Mouse (Mus musculus): Measurements from ENCODE around the gene Dclre1c. TPM values are rescaled to one million over a fixed set of nuclear protein-coding genes. Genes with fewer than 3 reads are reported as not detected.

The Dclre1c gene
- polyA plus RNA-seq, 1 experiment from 2014 or later = 7.5 TPM

DNA sequence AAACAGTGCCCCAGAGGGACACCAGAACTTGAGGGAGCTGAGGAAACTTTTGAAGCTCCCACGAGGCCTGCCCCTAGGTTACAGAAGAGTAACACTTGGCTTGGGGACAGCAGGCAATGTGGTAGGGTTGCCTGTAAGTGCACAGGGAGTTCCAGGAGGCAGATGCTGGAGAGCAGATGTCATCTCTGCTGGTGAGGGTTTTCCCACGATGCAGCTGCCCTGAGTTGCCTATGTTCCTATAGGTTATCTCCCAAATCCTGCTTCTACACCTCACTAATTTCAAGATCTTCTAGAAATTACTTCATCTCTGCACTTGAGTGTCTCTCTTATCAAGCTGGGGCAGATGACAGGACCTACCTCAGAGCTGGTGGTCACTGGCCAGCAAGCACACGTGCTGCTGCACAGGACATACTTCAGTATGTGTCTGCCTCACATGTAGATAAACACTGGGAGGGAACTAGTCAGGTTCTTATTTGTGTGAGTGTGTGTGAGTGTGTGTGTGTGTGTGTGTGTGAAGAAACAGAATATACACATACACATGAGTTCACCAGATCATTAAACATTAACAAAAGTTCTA lies 70.0 kb downstream of the Dclre1c start:
- 89% methylated on average over 3 of the region's 3 CpGs for WGBS

DNA sequence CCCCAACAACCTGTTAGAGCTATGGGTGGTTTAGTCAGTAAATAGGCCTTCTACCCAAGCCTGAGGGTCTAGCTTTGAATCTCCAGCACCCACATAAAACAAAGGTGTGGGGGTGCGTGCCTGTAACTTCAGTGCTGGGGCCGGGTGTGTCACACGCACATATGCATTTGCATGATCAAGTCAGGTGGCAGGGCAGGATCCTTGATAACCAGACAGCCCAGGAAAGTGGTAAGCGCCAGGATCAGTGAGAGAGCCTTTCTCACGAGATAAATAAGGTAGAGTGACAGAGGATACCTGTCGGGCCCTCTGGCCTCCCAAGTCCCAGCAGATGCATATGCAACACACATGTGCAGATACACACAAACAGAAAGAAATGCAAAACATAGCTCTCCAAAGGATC lies 75.6 kb downstream of the Dclre1c start:
- H3K4me2 ChIP-seq (ENCODE audit: low read depth, low read length, severe bottlenecking) = no peak overlapping the region
- 94% methylated on average over 6 of the region's 6 CpGs for WGBS

More for the DNA sequence above, 70.0 kb downstream of the Dclre1c start:
- H3K9ac ChIP-seq (ENCODE audit: low read length) = no peak overlapping the region
- H3K27ac ChIP-seq (ENCODE audit: low read depth, low read length) = no peak overlapping the region
- H3K9me3 ChIP-seq (ENCODE audit: control insufficient read depth, low read length) = no peaks in the 10 kb centered on the region
- H3K27me3 ChIP-seq (ENCODE audit: control insufficient read depth, insufficient read depth, low read length) = no peaks in the 10 kb centered on the region
- no peak overlapping the region for H3K4me3 ChIP-seq (ENCODE audit: low read depth, low read length)
- no peak for DNase-seq (ENCODE audit: low spot score)
- H3K4me1 ChIP-seq (replicated peaks; ENCODE audit: control insufficient read depth, insufficient read depth, low read length) = no peaks in the 10 kb centered on the region
- no peak for ATAC-seq (replicated peaks; ENCODE audit: low FRiP score)
- no peak overlapping the region for H3K4me2 ChIP-seq (ENCODE audit: low read depth, low read length, severe bottlenecking)
- H3K36me3 ChIP-seq (ENCODE audit: control insufficient read depth, insufficient read depth, low read length) = peaks cover 17% of the 10 kb centered on the region; the same call in 1 of the 2 replicates

DNA sequence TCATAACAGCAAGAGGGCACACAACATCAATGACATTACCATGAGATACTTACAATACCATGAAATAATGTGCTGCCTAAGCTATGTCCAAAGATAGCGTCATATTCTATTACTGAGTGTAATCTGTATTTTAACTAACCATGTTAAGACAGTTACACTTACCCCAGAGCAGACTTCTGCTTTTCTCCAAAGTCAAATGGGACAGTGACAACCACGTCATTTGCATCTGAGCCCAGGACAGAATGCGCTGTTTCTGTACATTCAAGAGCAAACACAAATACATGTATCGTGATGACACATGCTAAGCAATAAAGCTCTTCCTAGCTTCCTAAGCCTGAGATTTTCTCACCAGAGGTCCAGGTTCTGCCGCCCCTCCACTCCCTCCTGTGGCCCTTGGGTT lies 77.0 kb downstream of the Dclre1c start:
- no peaks in the 10 kb centered on the region for H3K9me3 ChIP-seq (ENCODE audit: control insufficient read depth, low read length)
- H3K27me3 ChIP-seq (ENCODE audit: control insufficient read depth, insufficient read depth, low read length) = no peaks in the 10 kb centered on the region
- no peak for DNase-seq (ENCODE audit: low spot score)
- no peak overlapping the region for H3K9ac ChIP-seq (ENCODE audit: low read length)
- H3K4me2 ChIP-seq (ENCODE audit: low read depth, low read length, severe bottlenecking) = no peak overlapping the region
- ATAC-seq (replicated peaks; ENCODE audit: low FRiP score) = no peak
- H3K4me3 ChIP-seq (ENCODE audit: low read depth, low read length) = no peak overlapping the region
- peaks cover 3% of the 10 kb centered on the region; the same call in 1 of the 2 replicates for H3K36me3 ChIP-seq (ENCODE audit: control insufficient read depth, insufficient read depth, low read length)
- H3K4me1 ChIP-seq (replicated peaks; ENCODE audit: control insufficient read depth, insufficient read depth, low read length) = no peaks in the 10 kb centered on the region
- H3K27ac ChIP-seq (ENCODE audit: low read depth, low read length) = no peak overlapping the region
- 94% methylated on average over 5 of the region's 5 CpGs for WGBS

More for the DNA sequence above, 75.6 kb downstream of the Dclre1c start:
- DNase-seq (ENCODE audit: low spot score) = no peak
- Histone ChIP-seq H3K4me1 (replicated peaks; ENCODE audit: control insufficient read depth, insufficient read depth, low read length) (no peaks in the 10 kb centered on the region), H3K36me3 (ENCODE audit: control insufficient read depth, insufficient read depth, low read length) (peaks cover 7% of the 10 kb centered on the region; the same call in 1 of the 2 replicates), H3K27me3 (ENCODE audit: control insufficient read depth, insufficient read depth, low read length) (no peaks in the 10 kb centered on the region), H3K27ac (ENCODE audit: low read depth, low read length) (no peak overlapping the region), H3K9ac (ENCODE audit: low read length) (no peak overlapping the region), H3K9me3 (ENCODE audit: control insufficient read depth, low read length) (no peaks in the 10 kb centered on the region), H3K4me3 (ENCODE audit: low read depth, low read length) (no peak overlapping the region)
- no peak for ATAC-seq (replicated peaks; ENCODE audit: low FRiP score)

DNA sequence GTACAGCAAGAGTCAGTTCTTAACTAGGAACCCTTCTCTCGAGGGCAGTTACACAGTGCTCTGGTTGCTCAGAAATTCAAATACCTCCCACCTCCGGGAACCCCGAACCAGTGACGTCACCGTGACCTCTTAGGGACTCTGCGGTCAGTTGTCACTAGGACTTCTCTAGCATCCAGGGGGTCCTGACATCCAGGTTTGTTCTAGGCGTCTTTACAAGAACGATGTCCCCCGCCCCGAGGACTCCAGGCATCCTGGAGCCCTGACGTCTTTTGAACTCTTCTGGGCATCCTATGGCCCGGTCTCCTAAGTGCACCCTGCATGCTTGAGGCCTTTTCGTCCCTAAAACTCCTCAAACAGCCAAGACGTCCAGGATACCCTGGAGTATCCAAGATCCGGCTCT lies 88.1 kb downstream of the Dclre1c start:
- under 1% methylated on average over 15 of the region's 15 CpGs for WGBS

DNA sequence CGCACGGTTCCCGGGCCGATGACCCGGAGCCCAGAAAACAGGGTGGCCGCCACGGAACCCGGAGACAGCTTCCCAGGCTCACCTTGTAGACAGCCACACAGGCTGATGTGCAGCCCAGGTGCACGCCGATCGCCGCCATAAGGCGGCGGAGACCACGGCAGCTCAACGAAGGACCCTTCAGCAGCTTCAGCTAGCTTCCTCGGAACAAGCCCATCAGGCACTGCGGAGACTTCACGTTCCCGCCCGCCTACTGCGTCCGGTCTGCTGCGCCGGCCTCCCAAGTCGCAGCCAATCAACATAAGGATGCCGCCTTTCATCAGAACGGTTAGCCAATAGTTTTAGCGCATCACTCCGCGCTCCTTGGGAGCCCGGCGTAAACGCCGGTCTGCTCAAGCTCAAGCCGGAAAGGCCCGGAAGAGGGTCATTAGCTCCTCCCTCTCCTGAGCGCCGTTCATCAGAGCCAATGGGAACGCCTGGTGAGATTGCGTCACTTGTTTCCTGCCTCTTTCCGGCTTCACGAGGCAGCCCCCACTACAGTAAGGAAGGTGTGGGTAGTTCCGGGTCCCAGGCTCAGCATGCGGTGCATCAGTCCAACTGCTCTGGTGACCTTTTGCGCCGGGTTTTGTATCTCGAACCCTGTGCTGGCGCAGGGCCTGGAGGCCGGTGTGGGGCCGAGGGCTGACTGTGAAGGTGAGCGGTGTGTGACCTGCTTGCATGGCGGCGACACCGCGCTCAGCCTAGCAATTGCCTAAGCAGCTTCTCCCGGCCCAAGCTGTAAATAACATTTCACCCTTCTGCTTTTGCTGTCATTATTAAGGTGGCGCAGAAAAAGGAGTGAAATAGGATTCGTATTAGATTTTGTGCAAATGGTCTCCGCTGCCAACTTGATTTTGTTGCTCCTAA lies 88.9 kb downstream of the Dclre1c start, which contains the start of the genes Gm45902, Hspa14 and Cdnf:
Gm45902 (minus strand) TSS at position 239 of the 903 bp plus-strand sequence.
Hspa14 (minus strand) TSS at position 263 of the 903 bp plus-strand sequence.
Cdnf (plus strand) TSS at position 479 of the 903 bp plus-strand sequence.
- peak within 1 kb of the TSS; percentile 58 for H3K4me2 ChIP-seq (ENCODE audit: low read depth, low read length, severe bottlenecking)
- WGBS = under 1% methylated on average over 60 of the region's 60 CpGs
- peak within 1 kb of the TSS; percentile 77 for H3K9ac ChIP-seq (ENCODE audit: low read length)
- no peaks in the 10 kb centered on the region for H3K27me3 ChIP-seq (ENCODE audit: control insufficient read depth, insufficient read depth, low read length)
- H3K9me3 ChIP-seq (ENCODE audit: control insufficient read depth, low read length) = no peaks in the 10 kb centered on the region
- H3K4me3 ChIP-seq (ENCODE audit: low read depth, low read length) = peak within 1 kb of the TSS; percentile 79
- ATAC-seq (replicated peaks; ENCODE audit: low FRiP score) (peak; percentile 100), DNase-seq (ENCODE audit: low spot score) (peak; percentile 95)
- H3K27ac ChIP-seq (ENCODE audit: low read depth, low read length) = peak within 1 kb of the TSS; percentile 37
- H3K36me3 ChIP-seq (ENCODE audit: control insufficient read depth, insufficient read depth, low read length) = peaks cover 2% of the 10 kb centered on the region; the same call in 1 of the 2 replicates
- no peaks in the 10 kb centered on the region for H3K4me1 ChIP-seq (replicated peaks; ENCODE audit: control insufficient read depth, insufficient read depth, low read length)

More for the DNA sequence above, 88.1 kb downstream of the Dclre1c start:
- DNase-seq (ENCODE audit: low spot score) (no peak), ATAC-seq (replicated peaks; ENCODE audit: low FRiP score) (no peak; the same call in 1 of the 2 replicates)
- H3K9ac ChIP-seq (ENCODE audit: low read length) = peak overlapping the region; percentile 77
- no peaks in the 10 kb centered on the region for H3K4me1 ChIP-seq (replicated peaks; ENCODE audit: control insufficient read depth, insufficient read depth, low read length)
- peaks cover 3% of the 10 kb centered on the region; the same call in 1 of the 2 replicates for H3K36me3 ChIP-seq (ENCODE audit: control insufficient read depth, insufficient read depth, low read length)
- H3K4me3 ChIP-seq (ENCODE audit: low read depth, low read length) = peak overlapping the region; percentile 79
- H3K4me2 ChIP-seq (ENCODE audit: low read depth, low read length, severe bottlenecking) = peak overlapping the region; percentile 58
- H3K27me3 ChIP-seq (ENCODE audit: control insufficient read depth, insufficient read depth, low read length) = no peaks in the 10 kb centered on the region
- H3K9me3 ChIP-seq (ENCODE audit: control insufficient read depth, low read length) = no peaks in the 10 kb centered on the region
- peak overlapping the region; percentile 37; the same call in 1 of the 2 replicates for H3K27ac ChIP-seq (ENCODE audit: low read depth, low read length)

Other genes with a start within 250 kb of the Dclre1c start
- gene Nmt2, start 139.9 kb upstream of the Dclre1c start, polyA plus RNA-seq (2014; fragmentation: Nextera tagmentation; extraction: Ambion mirVana) = 65.3 TPM in 2 replicates
- 20.3 and 26.2 TPM in 2 replicates for gene Rpp38, start 91.5 kb upstream of the Dclre1c start, polyA plus RNA-seq (2014; fragmentation: Nextera tagmentation; extraction: Ambion mirVana)
- 0.40 TPM in 1 of 2 replicates, not detected in the other for gene Acbd7, start 88.0 kb upstream of the Dclre1c start, polyA plus RNA-seq (2014; fragmentation: Nextera tagmentation; extraction: Ambion mirVana)
- gene Olah, start 26.9 kb upstream of the Dclre1c start, polyA plus RNA-seq (2014; fragmentation: Nextera tagmentation; extraction: Ambion mirVana) = not detected in 2 replicates
- gene Meig1, start 1.5 kb upstream of the Dclre1c start, polyA plus RNA-seq (2014; fragmentation: Nextera tagmentation; extraction: Ambion mirVana) = 0.53 TPM in 1 of 2 replicates, not detected in the other
- 49.3 and 51.0 TPM in 2 replicates for gene Suv39h2, start 50.9 kb downstream of the Dclre1c start, polyA plus RNA-seq (2014; fragmentation: Nextera tagmentation; extraction: Ambion mirVana)
- gene Gm45902, start 88.7 kb downstream of the Dclre1c start, polyA plus RNA-seq (2014; fragmentation: Nextera tagmentation; extraction: Ambion mirVana) = 9.3 and 10.1 TPM in 2 replicates
- 122 and 126 TPM in 2 replicates for gene Hspa14, start 88.7 kb downstream of the Dclre1c start, polyA plus RNA-seq (2014; fragmentation: Nextera tagmentation; extraction: Ambion mirVana)
- 0.44 TPM in 1 of 2 replicates, not detected in the other for gene Cdnf, start 88.9 kb downstream of the Dclre1c start, polyA plus RNA-seq (2014; fragmentation: Nextera tagmentation; extraction: Ambion mirVana)
- 53.0 and 56.7 TPM in 2 replicates for gene Fam107b, start 146.4 kb downstream of the Dclre1c start, polyA plus RNA-seq (2014; fragmentation: Nextera tagmentation; extraction: Ambion mirVana)

All from forebrain, embryonic 11.5 days (tissue).